ENCODE assay signal across 7 mouse cellular contexts in genomic region chr1:155973719-155974379, GRCm38 (mm10). TPM values are rescaled to one million over a fixed set of nuclear protein-coding genes. Genes with fewer than 3 reads are reported as not detected.
DNase-seq lines count a peak whose midpoint lies in the region; ATAC-seq and TF ChIP-seq lines count a peak whose summit lies in the region.

No protein-coding gene starts in this region.

- H3K4me1 ChIP-seq in neural tube, embryonic 11.5 days (ENCODE audit: control insufficient read depth, insufficient read depth, low read length): peaks cover 2% of the 10 kb centered on the region; the same call in 1 of the 2 replicates
- peaks cover 3% of the 10 kb centered on the region; the same call in 1 of the 2 replicates for H3K4me1 ChIP-seq in cortical plate, adult 2 months (ENCODE audit: control insufficient read depth, insufficient read depth, low read length)
- H3K4me1 ChIP-seq in heart, embryonic 15.5 days (replicated peaks): peaks cover 10% of the 10 kb centered on the region
- no peaks in the 10 kb centered on the region for H3K4me1 ChIP-seq in limb, embryonic 11.5 days (ENCODE audit: control insufficient read depth, insufficient read depth, low read length)
- peaks cover 33% of the 10 kb centered on the region for H3K4me1 ChIP-seq in midbrain, embryonic 13.5 days (replicated peaks)

- H3K9me3 ChIP-seq in neural tube, embryonic 11.5 days (ENCODE audit: control insufficient read depth, low read length): no peaks in the 10 kb centered on the region
- no peaks in the 10 kb centered on the region for H3K9me3 ChIP-seq in heart, embryonic 15.5 days (replicated peaks)
- no peaks in the 10 kb centered on the region for H3K9me3 ChIP-seq in limb, embryonic 11.5 days (ENCODE audit: control insufficient read depth, low read length)
- H3K9me3 ChIP-seq in midbrain, embryonic 13.5 days: no peaks in the 10 kb centered on the region

- ATAC-seq in neural tube, embryonic 11.5 days (ENCODE audit: insufficient read depth, low FRiP score, low TSS enrichment): peak; percentile 18
- ATAC-seq in heart, embryonic 15.5 days (replicated peaks; ENCODE audit: insufficient number of reproducible peaks, insufficient read depth, low FRiP score, low read depth): no peak
- peak; percentile 5; the same call in 1 of the 2 replicates for ATAC-seq in limb, embryonic 11.5 days (ENCODE audit: insufficient number of reproducible peaks, low FRiP score, low TSS enrichment, low read depth)
- peak; percentile 18; the same call in 1 of the 2 replicates for ATAC-seq in midbrain, embryonic 13.5 days

- WGBS in neural tube, embryonic 11.5 days: 6% methylated on average over 19 of the region's 19 CpGs
- WGBS in heart, embryonic 15.5 days: 6% methylated on average over 19 of the region's 19 CpGs
- 7% methylated on average over 19 of the region's 19 CpGs for WGBS in limb, embryonic 11.5 days
- WGBS in midbrain, embryonic 13.5 days: 5% methylated on average over 19 of the region's 19 CpGs

- TF ChIP-seq POLR2A in cortical plate, adult 2 months (IDR thresholded peaks at IDR 0.05; ENCODE audit: extremely low read depth, insufficient read depth, low read length): no peak

- DNase-seq in neural tube, embryonic 11.5 days (ENCODE audit: low spot score): no peak
- DNase-seq in neural tube, embryonic 10.5 days (ENCODE audit: extremely low spot score, low spot score): no peak
- peak; percentile 25 for DNase-seq in limb, embryonic 11.5 days (ENCODE audit: low spot score)
- no peak for DNase-seq in embryo, embryonic 10 days (ENCODE audit: low spot score)

- H3K4me2 ChIP-seq in neural tube, embryonic 11.5 days (ENCODE audit: low read depth): peak overlapping the region; percentile 75
- H3K4me2 ChIP-seq in heart, embryonic 15.5 days: peak overlapping the region; percentile 67
- H3K4me2 ChIP-seq in limb, embryonic 11.5 days (ENCODE audit: low read depth, severe bottlenecking): peak overlapping the region; percentile 60
- peak overlapping the region; percentile 71 for H3K4me2 ChIP-seq in midbrain, embryonic 13.5 days (replicated peaks)

- peak overlapping the region; percentile 99 for H3K4me3 ChIP-seq in neural tube, embryonic 11.5 days (ENCODE audit: low read depth, low read length)
- H3K4me3 ChIP-seq in cortical plate, adult 2 months (ENCODE audit: insufficient read depth, low read length): peak overlapping the region; percentile 59
- peak overlapping the region; percentile 100 for H3K4me3 ChIP-seq in heart, embryonic 15.5 days
- H3K4me3 ChIP-seq in limb, embryonic 11.5 days (ENCODE audit: low read depth, low read length): peak overlapping the region; percentile 94
- H3K4me3 ChIP-seq in midbrain, embryonic 13.5 days (replicated peaks): peak overlapping the region; percentile 99

- H3K27ac ChIP-seq in neural tube, embryonic 11.5 days (ENCODE audit: low read depth, low read length): peak overlapping the region; percentile 64; the same call in 1 of the 2 replicates
- peak overlapping the region; percentile 94 for H3K27ac ChIP-seq in cortical plate, adult 2 months (ENCODE audit: insufficient read depth, low read length)
- peak overlapping the region; percentile 97 for H3K27ac ChIP-seq in heart, embryonic 15.5 days
- H3K27ac ChIP-seq in limb, embryonic 11.5 days (replicated peaks; ENCODE audit: low read depth, low read length): no peak overlapping the region
- peak overlapping the region; percentile 94 for H3K27ac ChIP-seq in midbrain, embryonic 13.5 days

- H3K27me3 ChIP-seq in neural tube, embryonic 11.5 days (ENCODE audit: control insufficient read depth, insufficient read depth, low read length): no peaks in the 10 kb centered on the region
- no peaks in the 10 kb centered on the region for H3K27me3 ChIP-seq in heart, embryonic 15.5 days
- no peaks in the 10 kb centered on the region for H3K27me3 ChIP-seq in limb, embryonic 11.5 days (ENCODE audit: control insufficient read depth, insufficient read depth, low read length)
- H3K27me3 ChIP-seq in midbrain, embryonic 13.5 days: no peaks in the 10 kb centered on the region

- no peaks in the 10 kb centered on the region for H3K36me3 ChIP-seq in neural tube, embryonic 11.5 days (ENCODE audit: control insufficient read depth, insufficient read depth, low read length)
- H3K36me3 ChIP-seq in heart, embryonic 15.5 days: no peaks in the 10 kb centered on the region
- H3K36me3 ChIP-seq in limb, embryonic 11.5 days (ENCODE audit: control insufficient read depth, insufficient read depth, low read length): no peaks in the 10 kb centered on the region
- H3K36me3 ChIP-seq in midbrain, embryonic 13.5 days: no peaks in the 10 kb centered on the region

- no peak for TF ChIP-seq CTCF in cortical plate, adult 2 months (IDR thresholded peaks at IDR 0.05; ENCODE audit: extremely low read depth, insufficient read depth, low read length)

- H3K9ac ChIP-seq in neural tube, embryonic 11.5 days (ENCODE audit: low read length): peak overlapping the region; percentile 49
- H3K9ac ChIP-seq in heart, embryonic 15.5 days: peak overlapping the region; percentile 68
- H3K9ac ChIP-seq in limb, embryonic 11.5 days (ENCODE audit: low read length): peak overlapping the region; percentile 96
- H3K9ac ChIP-seq in midbrain, embryonic 13.5 days (replicated peaks): peak overlapping the region; percentile 67

RNA-seq across cellular contexts. Expression of gene Cep350, which starts 0.8 kb away (rescaled TPM):
- 6.2 and 7.2 TPM in 2 replicates for polyA plus RNA-seq in neural tube, embryonic 11.5 days (2014; fragmentation: Nextera tagmentation; extraction: Ambion mirVana)
- 10.9 and 11.4 TPM in 2 replicates for polyA plus RNA-seq in cortical plate, adult 2 months (2012; rRNA removed)
- 6.8 and 7.8 TPM in 2 replicates for polyA plus RNA-seq in heart, embryonic 15.5 days (2015; fragmentation: Nextera tagmentation; extraction: Ambion mirVana)
- polyA plus RNA-seq in limb, embryonic 11.5 days (2014; fragmentation: Nextera tagmentation; extraction: Ambion mirVana): 6.2 and 7.1 TPM in 2 replicates
- 11.0 and 11.2 TPM in 2 replicates for polyA plus RNA-seq in midbrain, embryonic 13.5 days (2015; fragmentation: Nextera tagmentation; extraction: Ambion mirVana)
